Mouse (Mus musculus) CD8-positive naive resting alpha-beta T cell, adult 2 months (primary cell): Measurements from ENCODE around the gene Eloa.

ENCODE experiments used
- DNase-seq, 2 experiments: peaks; one replicate each; pipeline ENCODE4 v3.0.0; 2022; ENCODE audit warnings: low read depth in 2 of 2, low spot score in 2 of 2

Gene Eloa

GRCm38 (mm10) chr4:136030968-136031909 is 9.7 kb upstream of the Eloa start:
- no peak for DNase-seq

DNA sequence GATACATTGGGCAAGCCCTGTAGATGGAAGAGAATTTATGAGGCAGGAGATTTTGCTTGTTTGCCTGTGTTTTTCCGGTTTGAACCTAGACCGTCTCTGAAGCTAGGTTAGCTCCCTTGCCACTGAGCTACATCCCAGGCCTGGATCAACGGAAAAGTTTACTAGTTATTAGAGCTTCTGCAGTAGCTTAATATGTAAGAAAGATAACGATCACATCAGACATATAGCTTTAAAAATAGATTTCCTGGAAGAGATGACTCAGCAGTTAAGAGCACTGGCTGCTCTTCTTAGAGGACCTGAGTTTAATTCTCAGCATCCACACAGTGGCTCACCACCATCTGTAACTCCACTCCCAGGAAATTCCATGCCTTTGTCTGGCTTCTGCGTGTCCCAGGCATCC is 7.1 kb upstream of the Eloa start:
- no peak for DNase-seq

DNA sequence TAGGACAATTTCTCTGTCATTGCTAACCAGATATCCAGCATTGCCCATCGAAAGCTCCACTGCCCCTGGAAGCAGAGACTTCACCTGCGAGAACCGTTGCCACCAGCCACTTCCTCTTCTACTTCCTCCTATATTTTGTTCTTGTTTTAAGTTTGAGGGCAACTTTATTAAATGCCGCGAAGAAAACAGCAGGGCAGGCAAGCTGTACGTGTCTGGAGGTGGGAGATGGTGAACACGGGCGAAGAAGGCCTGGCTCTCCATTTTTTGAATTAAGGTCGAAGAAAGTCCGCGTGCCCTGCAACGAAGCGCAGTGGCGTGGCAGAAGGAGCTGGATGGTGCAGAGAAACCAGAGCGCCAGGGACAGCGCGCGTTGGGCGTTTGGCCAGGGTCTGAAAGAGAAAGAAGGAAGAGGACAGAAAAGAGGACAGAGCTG is 6.6 kb upstream of the Eloa start:
- peak; percentile 20 to 24 for DNase-seq

DNA sequence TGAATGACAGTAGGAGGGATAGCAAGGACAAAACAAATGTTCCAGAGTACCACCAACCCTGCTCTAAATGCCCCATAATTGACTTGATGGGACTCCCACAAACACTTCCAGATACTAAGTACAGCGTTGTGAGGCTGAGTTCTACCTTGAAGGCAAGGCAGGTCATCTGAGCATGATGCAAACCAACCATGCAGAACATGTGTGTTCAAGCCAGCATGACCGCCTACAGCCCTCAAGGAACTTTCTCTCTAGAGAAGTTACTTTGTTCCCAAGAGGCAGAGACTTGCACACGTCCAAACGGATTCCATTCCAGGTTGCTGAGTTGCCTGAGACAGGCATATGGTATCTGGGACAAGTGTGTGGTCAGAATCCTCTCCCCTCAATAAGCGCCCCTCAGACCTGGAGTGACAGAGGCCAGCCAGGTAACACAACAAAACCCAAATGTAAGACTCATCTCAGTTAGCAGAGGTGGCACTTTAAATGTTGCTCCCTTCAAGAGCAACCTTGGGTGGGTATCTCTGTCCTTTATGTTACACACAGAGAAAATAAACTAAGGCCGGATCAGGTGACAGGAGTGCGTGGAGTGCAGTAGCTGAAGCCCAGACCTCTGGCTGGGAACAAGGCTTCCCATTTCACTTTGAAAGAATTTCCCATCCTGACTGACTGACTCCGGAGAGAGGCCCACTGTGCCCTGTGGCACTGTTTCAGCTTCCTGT is 6.0 kb upstream of the Eloa start:
- no peak for DNase-seq

- DNase-seq = no peak
Observed at GRCm38 (mm10) chr4:136025350-136025749, 3.8 kb upstream of the Eloa start.

DNA sequence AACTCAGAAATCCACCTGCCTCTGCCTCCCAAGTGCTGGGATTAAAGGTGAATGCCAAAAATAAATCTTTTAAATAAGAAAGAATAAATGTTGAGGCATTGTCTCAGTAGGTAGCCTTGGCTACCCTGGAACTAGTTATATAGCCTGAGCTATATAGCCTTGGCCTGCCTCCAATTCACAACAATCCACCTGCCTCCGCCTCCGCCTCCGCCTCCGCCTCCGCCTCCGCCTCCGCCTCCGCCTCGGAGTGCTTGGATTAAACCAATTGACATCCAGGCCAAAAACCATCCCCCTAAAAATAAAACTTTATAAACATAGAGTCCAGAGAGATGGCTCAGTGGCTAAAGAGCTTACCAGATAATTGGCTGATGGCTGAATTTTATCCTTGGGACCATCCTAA is 1.4 kb upstream of the Eloa start:
- no peak for DNase-seq

- DNase-seq = no peak
Observed at GRCm38 (mm10) chr4:136020743-136021548, 617 bp downstream of the Eloa start.

- DNase-seq = no peak
Observed at GRCm38 (mm10) chr4:136016059-136016602, 5.4 kb downstream of the Eloa start.

- no peak for DNase-seq
Observed at GRCm38 (mm10) chr4:136010586-136010985, 11.0 kb downstream of the Eloa start.

- no peak for DNase-seq
Observed at GRCm38 (mm10) chr4:136008782-136009447, 12.6 kb downstream of the Eloa start.

DNA sequence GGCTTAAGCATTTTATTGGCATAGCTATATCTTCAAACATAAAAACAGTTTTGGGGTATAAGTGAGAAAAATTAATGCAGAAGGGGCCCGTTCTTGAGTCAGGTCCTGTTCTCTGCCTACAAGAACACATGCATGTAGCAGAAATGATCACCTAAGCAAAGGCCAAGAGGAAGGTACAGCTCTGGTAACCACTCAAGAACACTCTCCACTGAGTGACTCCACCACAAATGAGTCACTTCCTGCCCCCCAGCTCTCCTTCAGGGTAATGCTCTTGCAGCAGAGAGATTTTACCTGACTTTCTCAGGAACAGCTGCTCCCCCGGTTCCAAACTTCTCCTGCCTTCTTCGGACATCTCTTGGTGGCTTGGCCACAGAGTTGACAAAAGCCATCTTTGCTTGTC is 14.7 kb downstream of the Eloa start:
- DNase-seq = no peak

DNA sequence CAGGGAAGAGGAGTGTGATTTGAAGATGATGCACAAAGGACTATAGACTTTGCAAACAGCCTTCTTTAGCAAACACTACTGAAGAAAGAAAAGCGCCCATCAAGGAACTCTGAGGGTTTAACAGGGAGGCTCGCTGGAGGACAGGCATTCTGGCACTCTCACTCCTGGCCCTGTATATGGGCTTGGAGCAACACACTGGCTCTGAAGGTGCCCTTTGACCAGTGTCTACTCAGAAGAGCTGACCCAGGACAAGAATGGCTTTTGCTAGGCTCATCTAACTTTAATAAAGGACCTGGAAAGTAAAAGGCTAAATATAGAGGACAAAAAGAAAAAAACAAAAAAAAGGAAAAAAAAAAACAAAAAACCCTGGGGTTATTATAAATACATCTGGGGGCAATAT is 16.6 kb downstream of the Eloa start:
- no peak for DNase-seq

GRCm38 (mm10) chr4:136004107-136004675 is 17.4 kb downstream of the Eloa start:
- no peak for DNase-seq

DNA sequence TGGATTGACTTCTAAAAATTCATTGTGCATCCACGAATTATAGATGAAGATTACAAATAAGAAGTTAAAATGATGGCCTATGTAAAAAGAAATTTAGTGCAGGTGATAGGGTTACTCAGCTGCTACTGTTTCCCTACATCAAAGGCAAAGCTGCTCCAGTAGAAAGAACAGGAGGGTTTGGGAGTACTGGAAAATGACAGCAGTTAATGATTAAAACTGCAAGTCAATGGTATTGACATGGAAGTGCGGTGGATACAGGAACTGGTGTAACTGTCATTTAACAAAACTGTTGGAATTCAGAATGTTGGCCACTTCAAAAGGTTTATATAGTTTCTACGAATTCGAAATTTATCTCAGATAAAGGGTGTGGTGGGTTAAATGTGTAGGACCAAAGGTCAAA is 26.4 kb downstream of the Eloa start:
- no peak for DNase-seq

- no peak for DNase-seq
Observed at GRCm38 (mm10) chr4:135993941-135994340, 27.6 kb downstream of the Eloa start.

- DNase-seq = no peak
Observed at GRCm38 (mm10) chr4:135987714-135988113, 33.8 kb downstream of the Eloa start.

DNA sequence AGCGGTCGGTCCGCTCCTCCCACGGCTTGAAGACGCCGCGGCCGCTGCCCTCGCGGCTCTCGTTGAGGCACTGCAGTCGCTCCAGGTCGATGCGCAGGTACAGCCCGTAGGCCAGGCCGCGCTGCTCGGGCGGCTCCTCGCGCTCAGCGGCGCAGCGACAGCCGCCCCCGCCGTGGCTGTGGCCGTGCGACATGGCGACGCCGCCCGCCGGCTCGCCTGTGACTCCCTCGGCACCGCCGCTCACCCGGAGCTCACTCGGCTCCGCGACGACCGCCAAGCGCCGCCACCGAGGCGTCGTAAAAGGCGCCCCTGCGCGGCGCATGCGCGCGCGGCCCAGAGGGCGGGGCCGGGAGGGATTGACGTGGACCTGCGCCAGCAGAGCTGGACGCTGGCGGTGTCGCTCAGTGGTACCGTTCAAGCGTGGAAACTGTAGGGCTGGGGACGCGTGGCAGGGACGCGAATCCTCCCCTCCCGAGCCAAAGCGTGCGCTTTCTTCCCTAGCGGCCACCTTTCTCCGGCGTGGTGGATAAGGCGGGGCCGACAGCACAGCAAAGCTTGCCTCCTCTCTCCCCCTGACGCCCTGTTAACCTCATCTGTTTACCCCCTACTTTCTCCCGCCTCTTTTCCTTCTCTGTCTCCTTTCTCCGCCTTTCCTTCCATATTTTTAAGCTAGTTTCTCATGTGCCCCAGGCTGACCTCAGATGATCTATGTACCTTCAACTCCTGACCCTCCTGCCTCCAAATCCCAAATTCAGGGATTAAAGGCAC is 34.4 kb downstream of the Eloa start, which contains the start of gene Pithd1:
TSS of gene Pithd1 (minus strand) at position 322 of the 768 bp plus-strand sequence.
- peak; percentile 91 to 93 for DNase-seq

DNA sequence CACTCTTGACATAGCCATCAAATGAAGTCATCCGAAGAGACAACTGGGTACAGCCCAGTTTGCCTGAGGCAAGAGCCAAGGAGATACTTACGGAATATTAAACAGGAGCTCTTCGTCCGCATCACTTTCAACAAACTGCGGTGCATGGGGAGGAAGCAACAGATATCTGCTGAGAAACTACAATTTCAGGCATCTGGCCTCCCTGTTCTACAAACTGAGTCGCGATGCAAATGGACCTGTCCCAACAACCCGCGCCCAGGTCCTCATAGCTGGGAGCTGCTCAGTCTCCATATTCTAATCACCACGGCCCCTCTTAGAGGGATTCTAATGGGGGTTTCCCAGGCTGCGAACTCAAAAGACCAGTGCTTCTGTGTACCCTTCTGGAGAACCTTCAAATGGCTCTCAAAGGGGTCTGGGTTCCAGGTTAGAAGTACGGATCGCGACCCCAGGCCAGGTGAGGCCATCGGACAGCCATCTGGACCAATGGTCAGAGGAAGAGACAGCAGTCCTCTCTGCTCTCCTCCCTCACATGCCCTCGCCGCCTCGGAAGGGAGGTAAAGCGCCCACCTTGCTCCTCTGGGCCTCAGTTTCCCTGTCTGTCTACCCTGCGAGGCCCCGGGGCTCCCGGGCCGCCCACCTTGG is 35.1 kb downstream of the Eloa start:
- no peak for DNase-seq

DNA sequence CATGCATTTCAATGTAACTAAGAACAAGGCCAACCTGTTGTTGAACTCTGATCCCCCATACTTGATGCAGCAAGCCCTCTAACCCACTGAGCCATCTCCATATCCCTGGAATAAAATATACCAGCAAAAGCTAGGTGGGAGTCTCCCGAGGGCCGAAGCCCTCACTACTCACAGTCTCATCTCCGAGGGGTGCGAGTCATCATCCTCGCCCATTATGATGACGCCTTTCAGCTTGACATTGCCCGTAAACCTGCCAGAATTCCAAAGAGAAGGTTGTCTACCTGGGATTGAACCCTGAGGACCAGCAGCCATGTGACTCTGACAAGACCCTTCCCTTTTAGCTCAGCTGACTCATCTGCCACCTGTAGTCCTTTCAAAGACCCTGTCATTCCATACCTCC is 35.8 kb downstream of the Eloa start:
- DNase-seq = no peak
